Mouse (Mus musculus): ENCODE results near the gene Olfr1509. TPM values are rescaled to one million over a fixed set of nuclear protein-coding genes. Genes with fewer than 3 reads are reported as not detected.
"Not testable (repeated sequence)": the region's sequence is repeated elsewhere in the genome, so short reads cannot be mapped to it uniquely, and the experiment has no call there.

The Olfr1509 gene
- not detected for total RNA-seq (2018; cell fraction: chromatin; rRNA removed)
- not detected for total RNA-seq (2018; cell fraction: cytosol; rRNA removed)
- not detected for total RNA-seq (2018; cell fraction: nucleus; rRNA removed)
- polyA plus RNA-seq (2018), result not detected in 3 replicates

GRCm38 (mm10) chr14:52442690-52443089, at the start of gene Olfr1509:
TSS of gene Olfr1509 (plus strand) at chr14:52442990.
- Histone ChIP-seq H3K36me3 (ENCODE audit: inconsistent target) (no peaks in the 10 kb centered on the region), H3K79me2 (ENCODE audit: inconsistent target) (no peaks in the 10 kb centered on the region), H3K4me3 (ENCODE audit: inconsistent target) (no peak within 1 kb of the TSS), H3K27ac (no peak within 1 kb of the TSS)

- H3K36me3 ChIP-seq (ENCODE audit: inconsistent target), result no peaks in the 10 kb centered on the region
Measured at GRCm38 (mm10) chr14:52397279-52397678, 45.5 kb upstream of the Olfr1509 start, which contains the start of gene Olfr1511. TSS of gene Olfr1511 (minus strand) at chr14:52397379.

GRCm38 (mm10) chr14:52410142-52410919, 32.5 kb upstream of the Olfr1509 start:
- not testable (repeated sequence) for H3K4me3 ChIP-seq (ENCODE audit: inconsistent target); H3K79me2 ChIP-seq (ENCODE audit: inconsistent target); H3K27ac ChIP-seq; H3K36me3 ChIP-seq (ENCODE audit: inconsistent target)
- WGBS (ENCODE audit: missing documents), result 45% methylated on average over 2 of the region's 10 CpGs

More at GRCm38 (mm10) chr14:52397279-52397678, 45.5 kb upstream of the Olfr1509 start, which contains the start of gene Olfr1511:
- Histone ChIP-seq H3K4me3 (ENCODE audit: inconsistent target) (no peak within 1 kb of the TSS), H3K27ac (no peak within 1 kb of the TSS), H3K79me2 (ENCODE audit: inconsistent target) (no peaks in the 10 kb centered on the region)
- 85% methylated on average over 4 of the region's 4 CpGs for WGBS (ENCODE audit: missing documents)

- Histone ChIP-seq H3K36me3 (ENCODE audit: inconsistent target) (no peaks in the 10 kb centered on the region), H3K79me2 (ENCODE audit: inconsistent target) (no peaks in the 10 kb centered on the region), H3K27ac (no peak within 1 kb of the TSS), H3K4me3 (ENCODE audit: inconsistent target) (no peak within 1 kb of the TSS)
- WGBS (ENCODE audit: missing documents), result 92% methylated on average over 3 of the region's 3 CpGs
Measured at GRCm38 (mm10) chr14:52414273-52414672, 28.5 kb upstream of the Olfr1509 start, which contains the start of gene Olfr1510. TSS of gene Olfr1510 (minus strand) at chr14:52414373.

GRCm38 (mm10) chr14:52427686-52428085, 15.1 kb upstream of the Olfr1509 start:
- no peaks in the 10 kb centered on the region for H3K79me2 ChIP-seq (ENCODE audit: inconsistent target)
- no peaks in the 10 kb centered on the region for H3K36me3 ChIP-seq (ENCODE audit: inconsistent target)
- no peak overlapping the region for H3K4me3 ChIP-seq (ENCODE audit: inconsistent target)
- 83% methylated on average over 1 of the region's 1 CpGs for WGBS (ENCODE audit: missing documents)
- no peak overlapping the region for H3K27ac ChIP-seq

GRCm38 (mm10) chr14:52451138-52451537, 8.3 kb downstream of the Olfr1509 start:
- Histone ChIP-seq H3K36me3 (ENCODE audit: inconsistent target) (no peaks in the 10 kb centered on the region), H3K79me2 (ENCODE audit: inconsistent target) (no peaks in the 10 kb centered on the region), H3K27ac (peak overlapping the region; percentile 67), H3K4me3 (ENCODE audit: inconsistent target) (no peak overlapping the region)
- WGBS (ENCODE audit: missing documents), result 2% methylated on average over 8 of the region's 8 CpGs

GRCm38 (mm10) chr14:52461928-52462327, 19.1 kb downstream of the Olfr1509 start:
- H3K27ac ChIP-seq, result no peak overlapping the region
- no peaks in the 10 kb centered on the region for H3K79me2 ChIP-seq (ENCODE audit: inconsistent target)
- H3K36me3 ChIP-seq (ENCODE audit: inconsistent target), result no peaks in the 10 kb centered on the region
- no peak overlapping the region for H3K4me3 ChIP-seq (ENCODE audit: inconsistent target)

- WGBS (ENCODE audit: missing documents), result 100% methylated on average over 1 of the region's 1 CpGs
- Histone ChIP-seq H3K79me2 (ENCODE audit: inconsistent target) (no peaks in the 10 kb centered on the region), H3K36me3 (ENCODE audit: inconsistent target) (no peaks in the 10 kb centered on the region), H3K4me3 (ENCODE audit: inconsistent target) (no peak overlapping the region), H3K27ac (no peak overlapping the region)
Measured at GRCm38 (mm10) chr14:52465738-52466137, 22.9 kb downstream of the Olfr1509 start.

GRCm38 (mm10) chr14:52467395-52467794, 24.6 kb downstream of the Olfr1509 start, which contains the start of gene Olfr1508:
TSS of gene Olfr1508 (minus strand) at chr14:52467495.
- Histone ChIP-seq H3K36me3 (ENCODE audit: inconsistent target) (no peaks in the 10 kb centered on the region), H3K79me2 (ENCODE audit: inconsistent target) (no peaks in the 10 kb centered on the region), H3K27ac (no peak within 1 kb of the TSS), H3K4me3 (ENCODE audit: inconsistent target) (no peak within 1 kb of the TSS)
- 77% methylated on average over 2 of the region's 2 CpGs for WGBS (ENCODE audit: missing documents)

- H3K36me3 ChIP-seq (ENCODE audit: inconsistent target), result no peaks in the 10 kb centered on the region
- no peak within 1 kb of the TSS for H3K4me3 ChIP-seq (ENCODE audit: inconsistent target)
- H3K79me2 ChIP-seq (ENCODE audit: inconsistent target), result no peaks in the 10 kb centered on the region
- no peak within 1 kb of the TSS for H3K27ac ChIP-seq
- 67% methylated on average over 4 of the region's 4 CpGs for WGBS (ENCODE audit: missing documents)
Measured at GRCm38 (mm10) chr14:52495516-52495915, 52.7 kb downstream of the Olfr1509 start, which contains the start of gene Olfr1507. TSS of gene Olfr1507 (minus strand) at chr14:52495749.

Other genes starting within 250 kb of the Olfr1509 start
- gene Supt16, start 245.6 kb upstream of the Olfr1509 start, polyA plus RNA-seq (2018), result 37.9 to 74.0 TPM (median 56.6 TPM) in 3 replicates
- 45.5 to 56.6 TPM (median 54.6 TPM) in 3 replicates for gene Chd8, start 185.2 kb upstream of the Olfr1509 start, polyA plus RNA-seq (2018)
- 34.3 to 46.1 TPM (median 44.4 TPM) in 3 replicates for gene Tox4, start 163.8 kb upstream of the Olfr1509 start, polyA plus RNA-seq (2018)
- 9.7 to 20.8 TPM (median 12.3 TPM) in 3 replicates for gene Rab2b, start 163.4 kb upstream of the Olfr1509 start, polyA plus RNA-seq (2018)
- 15.8 to 18.9 TPM (median 16.8 TPM) in 3 replicates for gene Mettl3, start 137.9 kb upstream of the Olfr1509 start, polyA plus RNA-seq (2018)
- 0.26 to 0.31 TPM (median 0.27 TPM) in 3 replicates for gene Sall2, start 114.2 kb upstream of the Olfr1509 start, polyA plus RNA-seq (2018)
- not detected in 3 replicates for gene Olfr1513, start 86.6 kb upstream of the Olfr1509 start, polyA plus RNA-seq (2018)
- gene Olfr1512, start 63.8 kb upstream of the Olfr1509 start, polyA plus RNA-seq (2018), result not detected in 3 replicates
- gene Olfr1511, start 45.6 kb upstream of the Olfr1509 start, polyA plus RNA-seq (2018), result not detected in 3 replicates
- gene Olfr1510, start 28.6 kb upstream of the Olfr1509 start, polyA plus RNA-seq (2018), result not detected in 3 replicates
- gene Olfr1508, start 24.5 kb downstream of the Olfr1509 start, polyA plus RNA-seq (2018), result not detected in 3 replicates
- gene Olfr1507, start 52.8 kb downstream of the Olfr1509 start, polyA plus RNA-seq (2018), result not detected in 3 replicates

All from macrophage (primary cell).